Mouse (Mus musculus) left cerebral cortex, postnatal 25 days (tissue): ENCODE data around the gene Arhgap23. TPM values are rescaled to one million over a fixed set of nuclear protein-coding genes. Genes with fewer than 3 reads are reported as not detected.

Source experiments
- DNase-seq, 2 experiments: peaks; one replicate each; pipeline ENCODE4 v3.0.0; 2022; ENCODE audit warnings: low spot score in 2 of 2, mixed read lengths in 1 of 2
- intact Hi-C: fragments of 180-260 bp; cut with DNase I; formaldehyde crosslinking; loops from one replicate; pipeline ENCODE4 v1.15.1; 2025
- total RNA-seq, 2 experiments: library from RNA; stranded (reverse); gene quantifications; 2 replicates each; pipeline ENCODE4 v1.2.3; 2021

The Arhgap23 gene
- total RNA-seq, 2 experiments from 2014 or later, result 63.8 to 66.5 TPM

DNA sequence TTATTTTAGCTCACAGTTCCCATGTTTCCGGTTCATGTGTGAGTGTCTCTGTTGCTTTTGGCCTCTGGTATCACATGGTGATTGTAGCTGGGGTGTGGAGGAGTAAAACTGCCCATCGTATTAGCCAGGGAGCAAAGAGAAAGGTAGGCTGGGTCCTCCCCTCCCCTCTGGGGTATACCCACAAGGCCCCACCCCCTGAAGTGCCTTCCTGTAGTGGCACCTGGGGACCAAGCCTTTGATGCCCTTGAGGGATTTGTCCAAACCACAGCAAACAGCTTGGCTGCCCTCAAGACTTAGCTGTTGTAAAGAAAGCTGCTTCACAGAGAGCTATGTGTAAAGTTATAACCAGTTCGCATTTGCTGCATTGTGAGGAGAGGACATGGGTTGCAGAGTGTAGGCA, 72.3 kb downstream of the Arhgap23 start:
- no peak for DNase-seq
- intact Hi-C loops, result loop anchor here (2.0 kb wide), 1 partner anchor 135 kb away; no protein-coding TSS in a partner anchor

DNA sequence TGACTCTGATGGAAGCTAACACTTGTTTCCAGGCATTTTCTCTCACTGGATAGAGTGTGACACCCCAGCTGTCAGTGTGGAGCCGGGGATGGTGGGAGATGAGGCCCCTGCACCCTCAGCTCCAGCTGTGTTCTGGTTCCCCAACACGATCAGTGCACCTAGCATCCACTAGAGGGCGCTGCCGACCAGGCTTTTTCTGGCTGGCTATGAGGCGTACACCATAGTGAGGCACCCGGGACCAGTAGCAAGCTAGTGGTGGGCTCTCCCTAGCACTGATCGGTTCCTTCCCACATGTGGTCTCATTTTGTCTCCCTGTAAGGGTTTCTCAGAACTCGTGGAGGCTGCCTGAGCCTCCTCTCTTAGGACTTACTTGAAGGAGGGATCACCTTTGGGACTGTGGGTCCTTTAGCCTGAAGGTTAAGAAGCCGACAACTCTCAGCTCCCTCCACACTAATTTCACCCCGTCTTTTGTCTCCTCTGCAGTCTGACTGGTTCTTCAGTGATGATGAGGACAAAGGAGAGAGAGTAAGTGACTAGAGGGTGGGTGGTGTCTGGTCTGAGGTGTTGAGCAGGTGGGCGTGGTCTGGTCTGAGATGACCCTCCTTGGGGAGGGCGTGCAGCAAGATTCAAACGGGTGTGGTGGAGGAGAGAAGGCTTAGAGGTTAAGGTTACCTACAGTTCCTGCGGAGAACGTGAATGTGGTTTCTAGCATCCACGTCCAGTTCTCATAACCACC, 74.4 kb downstream of the Arhgap23 start:
- peak; percentile 74 to 75 for DNase-seq
- intact Hi-C loops, result loop anchor here (2.0 to 10.0 kb wide), 2 partner anchors 133 to 205 kb away; no protein-coding TSS in a partner anchor

DNA sequence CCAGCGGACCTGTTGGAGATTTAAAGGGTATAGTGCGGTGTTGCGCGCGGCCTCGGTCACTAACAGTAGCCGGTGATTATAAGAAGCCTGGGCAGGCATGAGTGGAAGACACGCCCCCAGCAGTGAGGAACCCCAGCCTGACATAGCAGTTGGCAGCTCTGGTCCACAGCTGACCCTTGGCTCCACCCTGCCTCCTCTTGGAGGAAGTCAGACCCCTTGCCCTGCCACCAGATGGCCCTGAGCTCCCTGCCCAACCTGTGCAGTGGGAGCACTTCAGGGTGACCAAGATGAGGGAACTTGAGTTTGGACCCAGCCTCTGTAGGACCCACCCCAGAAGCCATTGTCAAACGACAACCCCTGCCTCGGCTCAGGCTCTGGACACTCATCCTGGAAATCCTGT, 76.3 kb downstream of the Arhgap23 start:
- no peak for DNase-seq
- intact Hi-C loops, result loop anchor here (10.0 kb wide), 1 partner anchor 203 kb away; no protein-coding TSS in a partner anchor

DNA sequence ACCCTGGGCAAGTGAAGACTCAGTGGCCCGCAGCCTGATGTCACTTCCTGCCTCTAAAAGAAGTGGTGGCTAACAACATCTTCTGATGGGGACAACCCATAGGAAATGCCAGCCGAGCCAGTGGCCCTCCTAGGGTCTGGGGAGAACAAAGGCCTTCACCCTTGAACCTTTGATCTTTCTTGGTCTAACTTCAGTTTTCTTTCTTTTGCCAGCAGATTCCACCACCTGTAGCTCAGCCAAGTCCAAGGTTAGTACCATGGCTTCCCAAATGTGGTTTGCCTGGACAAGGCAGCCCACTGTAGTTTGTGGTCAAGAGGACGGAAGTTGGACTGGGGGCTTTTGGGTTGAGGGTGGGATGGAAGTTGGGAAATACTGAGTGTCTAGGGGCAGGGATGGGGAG, 77.5 kb downstream of the Arhgap23 start:
- DNase-seq, result no peak
- intact Hi-C loops, result loop anchor here (10.0 kb wide), 1 partner anchor 202 kb away; no protein-coding TSS in a partner anchor

DNA sequence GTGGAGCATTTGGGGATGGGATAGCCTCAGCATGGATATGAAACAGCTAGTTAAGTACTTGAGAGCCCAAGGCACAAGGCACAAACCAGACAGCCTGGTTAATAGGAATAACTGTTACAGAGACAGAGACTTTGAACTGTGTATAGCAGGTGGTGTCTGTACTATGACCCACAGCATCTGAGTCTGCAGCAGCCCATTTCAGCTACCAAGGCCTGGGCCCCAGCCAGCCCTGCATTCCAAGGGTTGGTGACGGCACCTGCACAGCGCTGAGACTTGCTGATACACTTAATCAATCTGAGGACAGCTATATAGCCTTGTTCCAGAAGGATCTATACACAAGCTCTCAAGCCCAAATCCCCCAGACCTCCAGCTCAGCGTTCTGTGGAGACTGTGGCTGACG, 82.2 kb downstream of the Arhgap23 start:
- no peak for DNase-seq
- intact Hi-C loops, result loop anchor here (10.0 kb wide), 1 partner anchor 197 kb away; no protein-coding TSS in a partner anchor

DNA sequence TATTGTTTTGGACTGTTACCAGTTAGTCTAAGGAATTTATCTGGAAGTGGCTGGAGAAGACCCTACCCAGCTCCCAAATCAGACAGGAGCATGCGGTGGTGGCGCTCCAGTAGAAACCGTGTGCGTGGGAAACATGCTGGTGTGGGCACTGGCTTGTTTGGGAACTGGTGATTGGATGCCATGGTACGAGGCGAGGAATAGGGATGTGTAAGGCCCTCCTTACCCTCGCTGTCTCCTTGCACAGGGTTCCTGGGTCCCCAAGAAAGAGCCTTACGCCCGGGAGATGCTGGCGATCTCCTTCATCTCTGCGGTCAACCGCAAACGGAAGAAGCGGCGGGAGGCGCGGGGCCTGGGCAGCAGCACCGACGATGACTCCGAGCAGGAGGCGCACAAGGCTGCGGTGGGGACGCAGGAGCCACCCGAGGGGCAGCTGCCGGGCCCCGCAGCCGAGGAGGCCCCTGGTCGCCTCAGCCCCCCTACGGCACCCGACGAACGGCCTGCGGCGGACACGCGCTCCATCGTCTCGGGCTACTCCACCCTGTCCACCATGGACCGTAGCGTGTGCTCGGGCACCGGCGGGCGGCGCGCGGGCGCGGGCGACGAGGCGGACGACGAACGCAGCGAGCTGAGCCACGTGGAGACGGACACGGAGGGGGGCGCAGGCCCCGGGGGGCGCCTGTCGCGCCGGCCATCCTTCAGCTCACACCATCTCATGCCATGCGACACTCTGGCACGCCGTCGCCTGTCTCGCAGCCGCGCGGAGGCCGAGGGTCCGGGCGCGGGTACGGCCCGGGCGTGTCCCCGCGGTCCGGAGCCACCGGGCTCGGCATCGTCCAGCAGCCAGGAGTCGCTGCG, 84.8 kb downstream of the Arhgap23 start, which contains the start of gene 4933428G20Rik:
Gene 4933428G20Rik (minus strand): TSS at position 476 of the 855 bp plus-strand sequence.
- intact Hi-C loops, result loop anchor here (5.0 to 10.0 kb wide), 2 partner anchors 122 to 195 kb away; no protein-coding TSS in a partner anchor
- peak in 1 of 2 experiments; percentile 62 for DNase-seq

DNA sequence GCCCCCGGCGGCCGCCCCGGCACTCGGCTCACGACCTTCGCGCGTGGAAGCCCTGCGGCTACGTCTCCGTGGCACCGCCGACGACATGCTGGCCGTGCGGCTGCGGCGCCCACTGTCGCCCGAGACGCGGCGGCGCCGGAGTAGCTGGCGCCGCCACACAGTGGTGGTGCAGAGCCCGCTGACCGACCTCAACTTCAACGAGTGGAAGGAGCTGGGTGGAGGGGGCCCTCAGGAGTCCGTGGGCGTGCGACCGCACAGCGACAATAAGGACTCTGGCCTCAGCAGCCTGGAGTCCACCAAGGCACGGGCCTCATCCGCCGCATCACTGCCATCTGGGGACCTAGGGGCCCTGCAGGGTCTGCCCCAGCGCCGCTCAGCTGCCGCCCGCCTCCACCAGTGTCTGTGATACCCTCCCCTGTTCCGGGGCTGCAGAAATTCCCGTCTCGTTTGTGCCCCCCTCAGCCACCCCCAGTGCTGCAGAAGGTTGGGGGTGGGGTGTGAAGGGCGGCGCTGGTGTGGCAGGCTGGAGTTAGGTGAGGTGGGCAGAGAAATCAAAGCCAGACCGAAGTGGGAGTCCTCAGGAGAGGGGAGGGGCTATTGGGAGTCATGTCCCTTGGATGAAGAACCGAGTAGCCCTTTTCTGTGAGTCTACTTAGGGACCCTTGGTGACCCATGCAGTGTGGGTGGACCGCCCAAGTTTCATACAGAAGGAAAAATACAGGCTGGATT, 85.6 kb downstream of the Arhgap23 start:
- intact Hi-C loops, result loop anchor here (5.0 kb wide), 1 partner anchor 121 kb away; no protein-coding TSS in a partner anchor
- no peak for DNase-seq

DNA sequence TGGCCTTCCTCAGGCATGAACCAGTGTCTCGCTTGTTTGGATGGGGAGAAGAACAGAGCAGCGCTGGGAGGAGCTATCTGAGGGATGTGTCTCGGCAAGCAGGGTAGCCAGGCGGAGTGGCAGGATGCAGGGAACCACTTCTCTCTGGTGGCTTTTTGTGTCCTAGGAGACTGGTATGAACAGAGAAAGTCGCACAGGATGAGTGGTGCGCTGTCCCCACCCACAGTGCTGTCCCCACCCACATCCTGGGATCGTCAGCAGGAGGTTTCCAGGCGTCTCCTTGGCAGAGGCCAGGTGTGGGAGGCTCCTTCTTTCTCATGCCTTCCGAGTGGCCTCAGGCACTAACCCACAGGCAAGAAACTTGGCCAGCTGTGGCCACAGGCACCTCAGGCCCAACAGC, 87.0 kb downstream of the Arhgap23 start:
- intact Hi-C loops, result loop anchor here (5.0 kb wide), 1 partner anchor 120 kb away; no protein-coding TSS in a partner anchor
- DNase-seq, result peak in 1 of 2 experiments; percentile 84

DNA sequence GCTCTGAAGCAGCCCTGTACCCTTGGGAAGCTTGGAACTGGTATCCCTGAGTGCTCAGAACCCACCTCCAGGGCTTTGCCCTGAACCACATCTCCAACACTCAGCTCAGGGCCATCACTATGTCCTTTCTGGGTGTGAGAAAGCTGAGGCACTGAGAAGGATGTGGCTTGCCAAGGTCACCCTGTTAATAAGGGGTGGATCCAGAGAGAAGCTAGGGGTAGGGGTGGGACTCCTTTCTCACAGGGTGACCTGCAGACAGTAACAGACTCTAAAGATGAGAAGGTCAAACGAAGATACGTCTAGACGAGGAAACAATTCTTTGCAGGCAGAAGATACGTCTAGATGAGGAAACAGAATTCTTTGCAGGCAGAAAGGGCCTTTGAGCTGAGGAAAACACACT, 87.5 kb downstream of the Arhgap23 start:
- intact Hi-C loops, result loop anchor here (5.0 kb wide), 1 partner anchor 119 kb away; no protein-coding TSS in a partner anchor
- no peak for DNase-seq

DNA sequence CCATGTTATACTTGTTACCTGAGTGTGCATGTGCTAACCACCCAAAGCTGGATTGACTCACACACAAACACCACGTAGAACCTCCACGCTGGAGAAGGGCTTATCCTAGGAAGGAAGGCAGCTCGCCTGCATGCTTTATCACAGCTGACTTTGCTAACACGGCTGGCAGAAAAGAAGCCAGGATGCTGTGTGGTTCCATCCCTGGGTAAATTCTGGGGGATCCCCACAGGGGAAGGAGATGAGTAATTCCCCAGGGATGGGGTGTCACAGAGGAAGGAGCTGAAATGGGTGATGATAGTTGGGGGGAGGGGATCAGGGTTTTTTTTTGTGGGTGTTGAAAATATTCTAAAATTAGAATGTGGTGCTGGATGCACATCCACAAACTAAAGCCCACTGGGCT, 90.5 kb downstream of the Arhgap23 start:
- intact Hi-C loops, result no loop called here

DNA sequence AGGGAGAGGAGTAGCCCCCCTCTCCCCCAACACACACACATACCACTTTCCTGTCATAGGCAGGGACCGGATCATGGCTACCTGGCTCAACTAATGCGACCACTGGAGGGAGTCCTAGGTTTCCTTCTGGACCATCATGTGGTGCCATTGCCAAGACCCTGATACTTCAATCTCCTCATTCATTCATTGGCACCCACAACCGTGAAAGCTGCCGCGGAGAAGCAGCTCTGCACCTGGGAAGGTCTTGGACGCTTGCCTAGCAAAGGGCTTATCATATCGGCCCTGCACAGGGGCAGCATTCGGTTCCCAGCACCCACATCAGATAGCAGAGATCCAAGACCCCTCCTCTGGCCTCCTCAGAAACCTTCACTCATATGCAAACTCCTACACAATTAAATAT, 91.0 kb downstream of the Arhgap23 start:
- intact Hi-C loops, result no loop called here
- no peak for DNase-seq

More for the DNA sequence above, 90.5 kb downstream of the Arhgap23 start:
- peak in 1 of 2 experiments; percentile 57 for DNase-seq

DNA sequence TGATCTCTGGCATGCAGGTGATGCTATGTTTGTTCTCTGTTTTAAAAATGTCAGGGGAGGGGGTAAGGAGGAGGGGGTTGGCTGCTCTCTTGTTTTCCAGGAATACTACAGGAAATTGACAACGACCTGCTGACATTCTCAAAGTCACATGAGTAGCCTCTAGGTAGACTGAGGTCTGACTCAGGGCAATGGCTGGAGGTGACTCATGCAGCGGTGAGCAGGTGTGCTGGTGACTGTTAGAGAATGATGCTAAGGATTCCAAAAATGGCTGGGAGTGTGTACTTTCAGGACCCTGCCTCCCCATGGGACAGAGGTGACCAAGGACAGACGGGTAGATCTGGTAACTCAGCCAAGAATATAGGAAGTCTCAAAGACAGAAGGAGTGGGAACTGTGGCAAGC, 92.9 kb downstream of the Arhgap23 start:
- no peak for DNase-seq
- intact Hi-C loops, result no loop called here

DNA sequence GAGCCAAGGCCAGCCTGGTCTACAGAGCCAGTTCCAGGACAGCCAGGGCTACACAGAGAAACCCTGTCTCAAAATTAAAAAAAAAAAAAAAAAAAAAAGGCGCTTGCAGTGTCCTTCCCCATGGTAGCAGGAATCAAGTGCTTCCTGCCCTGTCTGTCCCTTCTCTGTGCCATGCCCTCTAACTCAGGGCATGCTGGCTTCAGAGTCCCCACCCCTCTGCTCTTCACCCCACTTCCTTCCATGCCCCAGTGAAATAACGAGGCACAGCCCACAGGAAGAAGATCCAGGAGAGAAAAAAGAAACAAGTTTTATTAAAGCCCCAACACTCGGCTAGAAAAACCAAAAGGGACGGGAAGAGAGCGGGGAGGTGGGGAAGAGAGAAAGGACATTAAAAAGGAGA, 93.7 kb downstream of the Arhgap23 start:
- DNase-seq, result no peak
- intact Hi-C loops, result no loop called here

DNA sequence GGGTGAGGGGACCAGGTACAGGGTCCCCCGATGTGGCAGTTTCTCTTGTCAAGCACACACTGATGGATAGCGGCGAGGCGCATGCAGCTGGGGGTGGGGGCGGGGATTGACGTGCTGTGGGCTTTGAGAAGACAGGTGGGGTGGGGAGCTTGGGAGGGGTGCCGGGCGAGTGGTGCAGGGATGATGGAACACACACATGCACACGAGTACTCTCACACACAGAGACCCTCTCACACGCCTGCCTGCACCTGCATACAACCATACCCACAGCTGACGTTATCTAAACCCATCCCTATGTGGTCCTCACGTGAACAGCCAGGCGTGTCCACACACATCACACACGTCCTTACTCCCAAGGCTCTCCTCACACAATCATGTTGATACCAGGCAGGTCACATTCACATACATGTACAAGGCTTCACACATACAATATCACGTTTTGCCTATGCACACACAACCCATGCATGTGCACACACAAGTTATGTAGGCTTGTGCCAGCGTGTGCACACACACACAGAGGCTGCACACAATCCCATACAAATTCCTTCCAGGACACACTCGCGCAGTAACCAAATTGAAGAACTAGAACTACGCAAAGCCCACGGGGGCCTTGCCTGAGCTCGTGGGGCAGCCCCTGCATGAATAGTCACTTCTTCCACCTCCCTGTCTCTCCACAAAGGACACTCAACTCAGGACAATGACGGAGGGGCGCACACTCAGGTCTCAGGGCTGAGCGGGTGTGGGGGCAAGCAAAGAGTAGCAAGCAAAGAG, 94.6 kb downstream of the Arhgap23 start:
- intact Hi-C loops, result no loop called here
- no peak for DNase-seq

DNA sequence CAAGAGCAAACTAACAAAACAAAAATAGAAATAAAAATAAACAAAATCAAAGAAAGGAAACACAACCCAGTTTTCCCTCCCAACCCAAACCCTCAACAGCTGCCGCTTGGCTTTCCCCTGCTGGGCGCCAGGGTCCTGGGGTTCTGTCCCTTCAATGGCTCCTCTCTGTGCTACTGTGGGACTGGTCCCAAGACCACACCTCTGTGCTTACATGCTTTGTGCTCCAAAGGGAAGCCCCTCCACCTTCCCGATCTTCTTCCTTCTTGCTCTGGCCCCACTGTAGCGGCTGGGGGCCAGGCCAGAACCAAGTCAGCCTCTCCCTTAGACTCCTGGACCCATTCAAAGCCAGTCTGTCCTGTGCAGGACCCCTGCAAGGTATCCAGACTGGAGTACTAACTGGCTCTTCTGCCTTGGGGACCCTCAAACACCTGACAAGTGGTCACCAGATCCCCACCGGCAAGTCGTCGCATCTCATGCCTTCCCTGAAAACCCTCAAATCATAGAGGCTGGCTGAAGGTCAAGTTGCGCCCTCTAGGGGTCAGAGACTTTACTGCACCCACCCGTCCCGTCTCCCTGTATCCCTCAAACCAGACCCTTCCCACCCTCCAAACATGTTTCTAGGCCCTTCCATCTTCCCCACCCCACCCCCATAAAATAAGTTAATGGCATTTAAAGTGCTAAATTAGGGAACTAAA, 95.8 kb downstream of the Arhgap23 start:
- DNase-seq, result peak in 1 of 2 experiments; percentile 55
- intact Hi-C loops, result no loop called here

DNA sequence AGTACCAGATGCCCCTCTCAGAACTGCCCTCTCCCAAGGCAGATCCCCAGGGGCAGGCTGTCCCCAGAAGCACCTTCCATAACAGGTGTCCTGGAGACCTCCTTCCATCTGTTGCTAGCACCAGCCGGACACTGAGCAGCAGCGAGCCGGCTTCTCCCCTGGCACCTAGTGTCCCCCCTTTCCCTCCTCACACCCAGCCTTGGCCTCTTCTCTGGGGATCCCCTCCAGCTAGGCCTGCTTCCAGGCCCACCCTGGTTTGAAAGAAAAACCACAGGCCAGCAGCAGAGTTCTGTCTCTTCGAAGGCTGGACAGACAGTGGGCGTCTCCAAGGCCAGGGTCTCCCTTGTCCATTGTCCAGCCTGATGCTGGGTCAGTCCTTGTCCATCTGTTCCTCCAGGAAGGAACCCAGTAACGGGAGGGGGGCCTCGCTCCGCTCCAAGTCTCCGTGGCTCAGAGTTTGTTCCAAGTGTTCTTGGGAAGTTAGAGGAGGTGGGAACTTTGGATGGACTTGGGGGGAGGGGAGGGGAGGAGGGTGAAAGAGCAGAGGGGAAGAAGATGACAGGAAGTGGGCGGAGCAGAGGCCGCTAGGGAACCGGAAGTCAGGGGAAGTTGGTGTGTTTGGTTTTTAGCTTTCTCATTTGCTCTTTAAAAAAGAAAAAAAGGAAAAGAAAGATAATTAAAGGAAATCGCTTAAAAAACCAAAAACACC, 96.5 kb downstream of the Arhgap23 start:
- no peak for DNase-seq
- intact Hi-C loops, result no loop called here

DNA sequence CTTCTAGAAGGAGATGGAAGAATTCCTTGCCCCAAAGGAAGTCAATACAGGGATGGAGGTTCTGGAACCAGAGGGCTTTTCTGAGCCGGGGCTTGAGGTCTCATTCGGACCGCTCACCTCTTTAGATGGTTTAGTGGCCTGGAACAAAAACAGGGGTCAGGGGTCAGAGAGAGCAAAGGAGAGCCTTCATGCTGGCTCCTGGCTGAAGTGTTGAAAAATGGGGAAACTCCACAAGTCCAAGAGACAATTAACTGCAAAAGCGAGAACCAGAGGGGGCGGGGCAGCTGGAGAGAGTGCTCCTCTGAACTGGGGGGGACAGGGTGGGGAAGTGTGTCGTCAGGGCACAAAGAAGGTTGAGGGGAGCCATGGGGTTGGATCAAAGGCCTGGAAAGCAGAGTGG, 97.2 kb downstream of the Arhgap23 start:
- no peak for DNase-seq
- intact Hi-C loops, result no loop called here

DNA sequence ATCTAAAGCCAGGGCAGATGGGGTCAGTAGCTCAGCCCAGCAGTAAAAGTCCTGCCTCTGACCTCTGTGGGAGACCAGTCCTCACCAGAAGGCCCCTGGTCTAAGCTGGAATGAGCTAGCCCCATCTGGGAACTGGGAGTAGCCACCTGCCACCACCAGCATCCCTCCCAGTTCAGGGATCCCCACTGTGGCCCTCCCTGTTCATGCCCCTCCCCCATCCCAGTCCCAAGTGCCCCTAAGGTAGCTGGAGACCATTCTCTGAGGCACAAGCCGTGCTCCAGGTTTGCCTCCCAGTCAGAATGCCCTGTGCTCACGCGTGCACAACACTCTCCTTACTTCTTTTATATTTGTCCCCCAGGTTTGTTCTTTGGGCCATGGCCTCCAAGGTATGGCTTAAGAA, 97.7 kb downstream of the Arhgap23 start:
- intact Hi-C loops, result no loop called here

More for the DNA sequence above, 97.7 kb downstream of the Arhgap23 start:
- DNase-seq, result no peak
